Mouse (Mus musculus) activated CD4-positive, CD25-positive, alpha-beta regulatory T cell, adult 4 months (primary cell): ENCODE measurements around the gene Terb2. TPM values are rescaled to one million over a fixed set of nuclear protein-coding genes. Genes with fewer than 3 reads are reported as not detected.

Experiments used
- ATAC-seq: one replicate; pipeline ENCODE4 v1.8.0; 2017
- polyA plus RNA-seq, 2 experiments: library from polyadenylated mRNA; unstranded; fragments of 100-300 nt; shearing (Covaris generic); gene quantifications; one replicate each; pipeline ENCODE4 v1.2.1; 2017

Terb2 gene
- polyA plus RNA-seq, 2 experiments from 2014 or later = not detected

DNA sequence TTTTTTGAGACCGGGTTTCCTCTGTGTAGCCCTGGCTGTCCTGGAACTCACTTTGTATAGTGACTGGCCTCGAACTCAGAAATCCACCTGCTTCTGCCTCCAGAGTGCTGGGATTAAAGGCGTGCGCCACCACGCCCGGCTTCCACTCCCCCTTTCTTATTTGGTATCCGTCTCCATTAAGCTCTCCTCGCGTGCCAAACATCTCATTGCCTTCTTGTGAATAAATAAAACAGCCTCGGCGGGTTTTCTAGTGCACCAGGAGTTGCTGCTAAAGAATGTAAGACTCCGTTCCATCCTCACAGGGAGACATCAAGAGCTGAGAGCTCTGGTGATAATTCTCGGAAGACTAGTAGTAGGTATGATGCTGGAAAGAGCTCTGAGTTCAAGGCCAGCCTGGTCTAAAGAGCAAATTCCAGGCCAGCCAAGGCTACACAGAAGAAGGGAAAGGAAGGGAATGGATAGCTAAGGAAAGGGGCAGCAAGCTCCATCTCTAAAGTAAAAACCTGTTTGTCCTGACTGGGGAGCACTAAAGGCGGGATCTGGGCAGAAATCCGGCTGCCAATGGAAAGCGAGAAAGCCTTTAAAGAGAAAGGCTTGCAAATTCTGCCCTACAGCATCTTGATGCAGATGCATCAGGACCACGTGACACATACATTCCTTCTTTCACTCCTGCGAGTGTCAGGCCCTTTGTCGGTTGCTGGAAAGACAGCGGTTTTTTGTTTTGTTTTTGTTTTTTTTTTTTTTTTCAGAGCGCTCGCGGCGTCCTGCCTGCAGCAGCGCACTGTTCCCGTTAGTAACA is 47.9 kb downstream of the Terb2 start:
- ATAC-seq = peak; percentile 51

DNA sequence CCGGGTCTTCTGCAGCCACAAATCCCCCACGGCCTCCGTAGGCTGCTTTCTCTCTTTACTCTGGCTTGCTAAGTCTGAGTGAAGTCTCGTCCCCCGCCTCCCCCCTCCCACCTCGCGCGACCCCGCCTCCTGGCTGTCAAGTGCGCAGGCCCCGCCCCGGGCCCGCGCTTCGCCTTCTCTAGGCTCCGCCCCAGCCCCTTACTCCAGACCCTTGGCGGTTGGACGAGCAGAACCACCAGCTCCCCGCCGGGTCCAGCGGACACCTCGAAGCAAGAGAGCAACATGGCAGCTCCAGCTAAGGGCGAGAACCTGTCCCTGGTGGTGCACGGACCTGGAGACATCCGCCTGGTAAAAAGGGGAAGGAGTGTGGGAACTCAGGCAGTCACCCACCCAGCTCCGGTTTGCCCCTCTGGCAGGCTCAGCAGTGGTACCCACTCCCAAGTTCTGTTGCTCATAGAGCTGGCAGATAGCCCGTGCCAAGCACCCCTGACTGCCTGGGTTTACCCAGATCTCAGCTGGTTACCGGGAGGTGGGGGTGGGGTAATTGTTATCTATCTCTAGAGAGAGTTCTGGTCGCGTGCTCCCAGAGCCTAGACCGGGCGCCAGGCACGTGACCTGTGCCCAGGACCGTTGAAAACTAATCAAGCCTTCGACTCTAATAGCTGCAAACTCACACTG is 48.7 kb downstream of the Terb2 start, which contains the start of gene Sord:
Gene Sord, plus strand, starts transcription at position 139 of the 678 bp plus-strand sequence.
- ATAC-seq = peak; percentile 73

DNA sequence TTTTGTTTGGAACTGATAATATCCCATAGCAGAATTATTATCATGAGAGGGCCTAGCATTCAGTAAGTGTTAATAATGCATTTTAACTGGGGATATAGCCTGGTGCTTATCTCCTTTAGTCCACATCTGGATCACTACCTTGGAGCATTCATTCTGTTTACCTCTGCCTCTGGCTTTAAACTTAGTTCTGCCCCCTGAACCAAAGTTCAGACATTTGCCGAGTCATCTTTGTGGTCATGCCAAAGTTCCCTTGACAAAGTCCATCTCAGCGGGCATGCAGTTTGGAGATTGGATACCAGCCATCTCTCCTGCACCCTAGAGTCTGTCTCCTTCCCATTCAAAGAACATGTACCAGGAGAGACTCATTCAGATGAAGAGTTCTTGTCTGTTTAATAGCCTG is 49.4 kb downstream of the Terb2 start:
- no peak for ATAC-seq

DNA sequence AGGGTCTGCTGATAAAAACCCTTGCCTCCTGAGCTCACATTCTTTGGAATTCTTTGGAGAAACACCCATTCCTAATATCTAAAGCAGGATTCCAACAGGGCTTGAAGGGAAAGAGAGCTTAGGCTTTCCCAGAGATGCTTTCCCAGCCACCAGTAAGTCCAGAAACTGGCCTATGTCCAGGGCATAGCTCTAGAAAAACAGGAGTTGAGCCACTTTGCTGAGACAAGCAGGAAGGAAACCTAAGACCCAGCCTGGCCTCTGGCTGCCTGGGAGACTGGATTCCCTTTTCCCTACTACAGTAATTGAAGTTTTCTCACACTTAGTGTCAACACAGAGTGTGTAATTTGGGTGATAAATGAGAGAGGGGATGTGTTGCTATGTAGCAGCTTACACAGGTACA is 50.2 kb downstream of the Terb2 start:
- ATAC-seq = no peak

DNA sequence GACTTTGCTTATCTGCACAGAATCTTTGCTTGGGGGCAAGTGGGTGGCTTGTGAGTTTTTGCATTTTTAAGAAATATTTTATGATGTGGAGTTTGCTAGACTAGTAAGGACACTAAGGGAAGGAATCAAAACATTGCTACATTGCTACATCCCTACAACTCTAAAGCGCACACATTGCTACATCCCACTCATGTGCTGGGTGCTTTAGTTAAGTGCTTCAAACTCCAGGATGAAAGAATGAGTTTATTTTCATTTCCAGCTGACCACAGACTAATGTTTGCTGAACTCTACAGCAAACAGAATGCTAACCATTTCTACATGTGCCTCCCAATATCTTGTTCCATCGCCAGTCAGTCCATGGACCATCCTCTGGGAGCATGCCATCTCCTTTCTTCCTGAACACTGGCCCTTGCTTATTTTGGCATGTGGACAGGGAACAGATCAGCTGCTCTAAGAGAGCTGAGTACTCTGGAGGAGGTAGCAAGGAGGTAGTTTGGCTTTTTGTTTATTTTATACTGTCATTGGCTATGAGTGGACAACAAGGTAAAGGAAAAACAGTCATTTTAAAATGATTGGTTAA is 51.9 kb downstream of the Terb2 start:
- no peak for ATAC-seq

DNA sequence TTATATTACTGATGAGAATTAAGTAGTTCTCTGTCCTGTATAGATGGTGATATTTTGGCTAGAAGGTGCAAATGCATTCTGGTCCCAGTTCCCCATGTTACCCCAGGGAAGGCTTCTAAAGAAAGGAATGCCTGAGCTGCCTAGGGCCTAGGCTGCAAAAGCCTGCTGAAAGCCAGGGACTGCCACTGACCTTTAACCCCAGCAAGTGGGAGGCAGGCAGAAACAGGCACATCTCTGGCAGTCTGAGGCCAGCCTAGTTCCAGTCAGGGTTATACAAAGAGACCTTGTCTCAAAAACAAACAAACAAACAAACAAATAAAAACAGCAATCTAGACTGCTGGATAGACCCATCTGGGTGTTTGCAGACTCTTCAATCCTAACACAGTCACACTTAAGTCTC is 54.7 kb downstream of the Terb2 start:
- no peak for ATAC-seq

DNA sequence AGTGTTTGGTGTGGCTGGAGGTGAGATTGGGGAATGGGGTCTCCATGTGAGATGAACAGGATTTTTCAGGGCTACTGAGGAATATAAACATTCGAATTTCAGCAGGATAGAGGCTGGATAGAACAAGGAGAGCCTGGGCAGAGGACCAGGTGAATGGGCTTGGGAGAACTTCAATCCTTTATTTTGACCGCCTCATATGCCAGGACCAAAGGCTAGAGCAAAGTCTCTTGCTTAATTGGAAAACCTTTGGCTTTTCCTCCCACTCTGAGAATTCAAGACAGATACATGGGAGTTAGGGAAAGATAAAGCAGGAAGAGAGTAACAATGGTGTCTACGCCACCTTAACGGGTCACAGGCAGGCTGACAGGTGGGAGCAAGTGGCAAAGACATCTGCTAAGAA is 55.2 kb downstream of the Terb2 start:
- ATAC-seq = no peak

DNA sequence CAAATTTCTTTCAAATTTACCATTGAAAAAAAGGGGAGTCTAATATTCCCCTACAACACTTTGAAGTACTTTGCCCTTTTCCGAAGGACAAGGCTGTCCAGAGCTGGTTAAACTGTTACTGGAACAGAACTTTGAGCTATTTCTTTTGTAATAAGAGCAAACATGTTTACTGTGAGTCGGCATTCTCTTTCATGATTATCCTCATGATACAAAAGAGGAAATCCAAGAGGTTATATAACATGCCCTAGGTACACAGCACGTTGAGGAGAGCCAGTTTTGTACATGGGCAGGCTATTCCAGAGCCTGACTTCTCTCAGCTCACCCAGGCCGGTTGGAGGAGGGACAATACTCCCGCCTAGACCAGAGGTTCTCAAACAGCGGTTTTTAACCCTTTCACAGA is 55.9 kb downstream of the Terb2 start:
- no peak for ATAC-seq

DNA sequence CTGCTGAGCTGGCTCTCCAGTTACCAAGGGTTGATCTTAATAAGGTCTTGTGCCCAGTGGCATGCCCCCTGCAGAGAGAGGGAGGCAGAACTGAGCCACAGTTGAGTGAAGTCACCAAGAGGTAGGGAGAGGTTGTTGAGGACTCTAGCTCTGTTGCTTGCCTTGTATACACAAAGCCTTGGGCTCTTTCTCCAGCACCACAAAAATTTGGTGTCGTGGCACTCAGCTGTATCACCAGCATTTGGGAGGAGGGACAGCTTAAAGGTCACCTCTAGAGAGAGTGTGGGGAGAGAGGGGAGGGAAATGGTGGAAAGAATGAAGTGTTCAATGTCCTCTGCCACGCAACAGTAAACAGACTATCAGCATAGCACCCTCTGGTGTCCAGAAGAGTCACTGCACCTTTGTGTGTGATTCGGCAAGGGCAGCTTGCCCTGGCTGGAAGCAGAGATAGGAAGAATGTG is 57.6 kb downstream of the Terb2 start:
- ATAC-seq = peak; percentile 86

DNA sequence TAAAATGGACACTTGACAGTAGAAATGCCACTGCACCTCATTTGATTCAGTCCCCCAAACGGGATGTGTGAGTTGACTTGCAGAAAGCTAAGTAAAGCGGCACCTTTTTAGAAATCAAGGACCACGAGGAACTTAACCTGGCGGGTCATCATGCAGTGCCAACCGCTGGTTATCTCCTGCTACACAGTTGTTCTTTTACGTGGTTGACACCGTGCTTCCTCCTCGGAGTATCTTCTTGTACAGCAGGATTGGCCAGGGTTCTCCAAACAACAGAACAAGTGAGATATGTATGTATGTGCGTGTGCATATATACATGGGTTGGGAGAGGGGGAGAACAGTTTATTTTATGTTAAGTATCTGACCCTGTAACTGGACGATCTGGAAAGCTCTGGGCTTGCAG is 61.7 kb downstream of the Terb2 start:
- ATAC-seq = no peak

DNA sequence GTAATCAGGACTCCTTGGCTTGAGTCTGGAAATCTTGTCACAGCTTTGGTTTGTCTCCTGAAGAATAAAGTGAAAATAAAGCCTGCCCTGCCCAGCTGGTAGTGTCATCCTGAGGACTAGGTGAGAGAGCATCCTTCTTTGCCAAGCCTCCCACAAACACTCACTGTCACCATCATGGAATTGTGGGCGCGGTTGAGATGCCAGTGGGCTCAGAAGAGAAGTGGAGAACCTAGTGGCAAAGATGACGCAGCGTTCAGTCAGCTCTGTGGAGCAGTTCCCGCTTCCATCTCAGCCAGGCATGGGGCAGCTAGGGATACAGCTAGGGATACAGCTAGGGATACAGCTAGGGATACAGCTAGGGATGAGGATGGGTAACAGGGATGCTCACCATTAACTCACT is 69.9 kb downstream of the Terb2 start:
- no peak for ATAC-seq

Other genes with a start within 250 kb of the Terb2 start
- 10 to 100 TPM; 53.9 to 74.9 TPM for gene Ctdspl2, start 230.3 kb upstream of the Terb2 start, polyA plus RNA-seq
- not detected for gene Mageb3, start 230.2 kb upstream of the Terb2 start, polyA plus RNA-seq
- gene Eif3j1, start 157.7 kb upstream of the Terb2 start, polyA plus RNA-seq = 1 to 10 TPM; 3.5 to 4.0 TPM
- 1 to 10 TPM; 5.5 to 5.8 TPM for gene Spg11, start 67.9 kb upstream of the Terb2 start, polyA plus RNA-seq
- gene B2m, start 38.6 kb upstream of the Terb2 start, polyA plus RNA-seq = 1,000 to 10,000 TPM; 8,975 to 9,816 TPM
- gene Trim69, start 25.6 kb upstream of the Terb2 start, polyA plus RNA-seq = under 1 TPM in 1 of 2 experiments, not detected in 1; 0.25 TPM
- under 1 TPM; 0.38 to 0.90 TPM for gene Patl2, start 83 bp upstream of the Terb2 start, polyA plus RNA-seq
- 1 to 10 TPM; 5.5 to 5.7 TPM for gene Sord, start 48.5 kb downstream of the Terb2 start, polyA plus RNA-seq
- not detected for gene Duox2, start 112.2 kb downstream of the Terb2 start, polyA plus RNA-seq
- not detected for gene Duoxa2, start 112.6 kb downstream of the Terb2 start, polyA plus RNA-seq
- gene Duoxa1, start 127.5 kb downstream of the Terb2 start, polyA plus RNA-seq = under 1 TPM in 1 of 2 experiments, not detected in 1; 0.25 TPM
- gene Duox1, start 129.4 kb downstream of the Terb2 start, polyA plus RNA-seq = not detected
- under 1 TPM in 1 of 2 experiments, not detected in 1; 0.33 TPM for gene Shf, start 182.9 kb downstream of the Terb2 start, polyA plus RNA-seq
- gene Slc28a2, start 240.2 kb downstream of the Terb2 start, polyA plus RNA-seq = 100 to 1,000 TPM in 1 of 2 experiments, 10 to 100 TPM in 1; 98.0 to 106 TPM